In genomic region chr11:78095144-78095516, GRCm38 (mm10) we compare ENCODE assay signal across 7 mouse cellular contexts. TPM values are rescaled to one million over a fixed set of nuclear protein-coding genes. Genes with fewer than 3 reads are reported as not detected.
A peak's percentile ranks its signal among the peaks of the same experiment; 100 is the strongest.
DNase-seq lines count a peak whose midpoint lies in the region; ATAC-seq lines count a peak whose summit lies in the region.

No protein-coding gene starts in this region.

- ATAC-seq in lung, embryonic 16.5 days (ENCODE audit: low read depth), result no peak
- ATAC-seq in forebrain, embryonic 11.5 days (replicated peaks; ENCODE audit: low FRiP score), result no peak
- ATAC-seq in limb, embryonic 13.5 days (ENCODE audit: low FRiP score, low read depth), result no peak
- ATAC-seq in stomach, embryonic 14.5 days (ENCODE audit: insufficient number of reproducible peaks, insufficient read depth, low FRiP score, low read depth), result 0 out of 2 replicates have a peak, but pooled peaks have one; percentile 18

- H3K36me3 ChIP-seq in lung, embryonic 16.5 days (ENCODE audit: control insufficient read depth, insufficient read depth, low read length), result no peaks in the 10 kb centered on the region
- H3K36me3 ChIP-seq in forebrain, embryonic 11.5 days (ENCODE audit: control insufficient read depth, insufficient read depth, low read length), result no peaks in the 10 kb centered on the region
- no peaks in the 10 kb centered on the region for H3K36me3 ChIP-seq in limb, embryonic 13.5 days
- no peaks in the 10 kb centered on the region; the same call in 1 of the 2 replicates for H3K36me3 ChIP-seq in stomach, embryonic 14.5 days (ENCODE audit: control insufficient read depth, insufficient read depth, low read length)

- H3K4me1 ChIP-seq in lung, embryonic 16.5 days (replicated peaks; ENCODE audit: control insufficient read depth, insufficient read depth, low read length), result peaks cover 14% of the 10 kb centered on the region
- H3K4me1 ChIP-seq in forebrain, embryonic 11.5 days (replicated peaks; ENCODE audit: control insufficient read depth, insufficient read depth, low read length), result peaks cover 5% of the 10 kb centered on the region
- peaks cover 19% of the 10 kb centered on the region for H3K4me1 ChIP-seq in limb, embryonic 13.5 days
- H3K4me1 ChIP-seq in stomach, embryonic 14.5 days (ENCODE audit: control insufficient read depth, insufficient read depth, low read length), result peaks cover 17% of the 10 kb centered on the region

- H3K4me2 ChIP-seq in lung, embryonic 16.5 days (ENCODE audit: low read depth, low read length), result peak overlapping the region; percentile 84
- peak overlapping the region; percentile 83 for H3K4me2 ChIP-seq in forebrain, embryonic 11.5 days (ENCODE audit: low read depth, low read length, severe bottlenecking)
- peak overlapping the region; percentile 88 for H3K4me2 ChIP-seq in limb, embryonic 13.5 days (replicated peaks)
- H3K4me2 ChIP-seq in stomach, embryonic 14.5 days (replicated peaks; ENCODE audit: low read depth, low read length), result peak overlapping the region; percentile 65

- no peaks in the 10 kb centered on the region for H3K9me3 ChIP-seq in lung, embryonic 16.5 days (ENCODE audit: control insufficient read depth, low read length)
- no peaks in the 10 kb centered on the region for H3K9me3 ChIP-seq in forebrain, embryonic 11.5 days (ENCODE audit: control insufficient read depth, low read length)
- H3K9me3 ChIP-seq in limb, embryonic 13.5 days, result no peaks in the 10 kb centered on the region
- no peaks in the 10 kb centered on the region for H3K9me3 ChIP-seq in stomach, embryonic 14.5 days (ENCODE audit: control insufficient read depth, low read depth, low read length)

- WGBS in lung, embryonic 16.5 days, result 16% methylated on average over 5 of the region's 5 CpGs
- 33% methylated on average over 5 of the region's 5 CpGs for WGBS in forebrain, embryonic 11.5 days
- WGBS in limb, embryonic 13.5 days, result 28% methylated on average over 5 of the region's 5 CpGs
- WGBS in stomach, embryonic 14.5 days, result 21% methylated on average over 5 of the region's 5 CpGs

- peak overlapping the region; percentile 86 for H3K9ac ChIP-seq in lung, embryonic 16.5 days (ENCODE audit: low read length)
- H3K9ac ChIP-seq in forebrain, embryonic 11.5 days (ENCODE audit: low read length), result peak overlapping the region; percentile 84
- peak overlapping the region; percentile 86 for H3K9ac ChIP-seq in limb, embryonic 13.5 days
- H3K9ac ChIP-seq in stomach, embryonic 14.5 days (replicated peaks; ENCODE audit: low read depth, low read length), result peak overlapping the region; percentile 77

- DNase-seq in lung, postnatal 25 days (ENCODE audit: low spot score), result no peak
- no peak for DNase-seq in forebrain, embryonic 11.5 days (ENCODE audit: low spot score)
- no peak for DNase-seq in left cerebral cortex, adult 11 months (ENCODE audit: low spot score)
- no peak for DNase-seq in B cell, adult 2 months

- H3K27me3 ChIP-seq in lung, embryonic 16.5 days (ENCODE audit: control insufficient read depth, insufficient read depth, low read depth, low read length), result no peaks in the 10 kb centered on the region
- H3K27me3 ChIP-seq in forebrain, embryonic 11.5 days (ENCODE audit: control insufficient read depth, insufficient read depth, low read length), result no peaks in the 10 kb centered on the region
- no peaks in the 10 kb centered on the region for H3K27me3 ChIP-seq in limb, embryonic 13.5 days
- no peaks in the 10 kb centered on the region for H3K27me3 ChIP-seq in stomach, embryonic 14.5 days (ENCODE audit: control insufficient read depth, insufficient read depth, low read length)

- peak overlapping the region; percentile 85 for H3K4me3 ChIP-seq in lung, embryonic 16.5 days (ENCODE audit: low read length)
- peak overlapping the region; percentile 83 for H3K4me3 ChIP-seq in forebrain, embryonic 11.5 days (ENCODE audit: low read depth, low read length)
- peak overlapping the region; percentile 86 for H3K4me3 ChIP-seq in limb, embryonic 13.5 days
- H3K4me3 ChIP-seq in stomach, embryonic 14.5 days (ENCODE audit: low read depth, low read length), result peak overlapping the region; percentile 81

- peak overlapping the region; percentile 62 for H3K27ac ChIP-seq in lung, embryonic 16.5 days (ENCODE audit: low read length)
- 0 out of 2 replicates have a peak overlapping the region, but pooled peaks have one; percentile 18 for H3K27ac ChIP-seq in forebrain, embryonic 11.5 days (ENCODE audit: low read depth, low read length)
- H3K27ac ChIP-seq in limb, embryonic 13.5 days, result no peak overlapping the region
- peak overlapping the region; percentile 63; the same call in 1 of the 2 replicates for H3K27ac ChIP-seq in stomach, embryonic 14.5 days (ENCODE audit: low read length)

RNA-seq across cellular contexts. Expression of gene Fam222b, which starts 0.7 kb away (rescaled TPM):
- polyA plus RNA-seq in lung, embryonic 16.5 days (2015; fragmentation: Nextera tagmentation; extraction: Ambion mirVana), result 13.6 and 17.1 TPM in 2 replicates
- polyA plus RNA-seq in forebrain, embryonic 11.5 days (2014; fragmentation: Nextera tagmentation; extraction: Ambion mirVana), result 31.3 and 34.4 TPM in 2 replicates
- 13.7 and 16.1 TPM in 2 replicates for polyA plus RNA-seq in limb, embryonic 13.5 days (2015; fragmentation: Nextera tagmentation; extraction: Ambion mirVana)
- polyA plus RNA-seq in stomach, embryonic 14.5 days (2014; fragmentation: Nextera tagmentation; extraction: Ambion mirVana), result 15.2 and 16.4 TPM in 2 replicates

RNA-seq across cellular contexts. Expression of gene Eral1, which starts 14.9 kb away (rescaled TPM):
- polyA plus RNA-seq in lung, embryonic 16.5 days (2015; fragmentation: Nextera tagmentation; extraction: Ambion mirVana), result 35.0 and 35.1 TPM in 2 replicates
- polyA plus RNA-seq in forebrain, embryonic 11.5 days (2014; fragmentation: Nextera tagmentation; extraction: Ambion mirVana), result 39.4 and 41.8 TPM in 2 replicates
- polyA plus RNA-seq in limb, embryonic 13.5 days (2015; fragmentation: Nextera tagmentation; extraction: Ambion mirVana), result 37.8 and 38.7 TPM in 2 replicates
- polyA plus RNA-seq in stomach, embryonic 14.5 days (2014; fragmentation: Nextera tagmentation; extraction: Ambion mirVana), result 33.4 and 33.5 TPM in 2 replicates

RNA-seq across cellular contexts. Expression of gene Flot2, which starts 57.4 kb away (rescaled TPM):
- 67.6 and 70.0 TPM in 2 replicates for polyA plus RNA-seq in lung, embryonic 16.5 days (2015; fragmentation: Nextera tagmentation; extraction: Ambion mirVana)
- polyA plus RNA-seq in forebrain, embryonic 11.5 days (2014; fragmentation: Nextera tagmentation; extraction: Ambion mirVana), result 71.2 and 74.2 TPM in 2 replicates
- polyA plus RNA-seq in limb, embryonic 13.5 days (2015; fragmentation: Nextera tagmentation; extraction: Ambion mirVana), result 52.0 and 52.9 TPM in 2 replicates
- polyA plus RNA-seq in stomach, embryonic 14.5 days (2014; fragmentation: Nextera tagmentation; extraction: Ambion mirVana), result 54.1 and 60.6 TPM in 2 replicates
